Mouse (Mus musculus): ENCODE measurements around the gene Edar.

GRCm38 (mm10) chr10:58606356-58606755 is 69.1 kb downstream of the Edar start:
- TF ChIP-seq POLR2A (IDR thresholded peaks at IDR 0.05; ENCODE audit: extremely low read depth, insufficient read depth, low read length), result no peak
- TF ChIP-seq CTCF (IDR thresholded peaks at IDR 0.05; ENCODE audit: low read depth, low read length), result no peak

Measured in liver, adult 2 months (tissue).